ENCODE assay signal across 9 mouse cellular contexts in genomic region chr7:142016562-142016961, GRCm38 (mm10). TPM values are rescaled to one million over a fixed set of nuclear protein-coding genes. Genes with fewer than 3 reads are reported as not detected.
A peak's percentile ranks its signal among the peaks of the same experiment; 100 is the strongest.
DNase-seq lines count a peak whose midpoint lies in the region; TF ChIP-seq lines count a peak whose summit lies in the region.
"Had no signal": no experiment of that assay in that cellular context is flagged by ENCODE, and none has a peak within 500 bp of the region (broad histone marks: within the 10 kb centered on the region; RNA-seq: fewer than 3 reads in every experiment).

No protein-coding gene starts in this region.

- 70% methylated on average over 1 of the region's 1 CpGs for WGBS in thymus, adult 2 months

- H3K27ac ChIP-seq in thymus, adult 2 months (ENCODE audit: control insufficient read depth, insufficient read depth, low read length), result no peak overlapping the region
- no peak overlapping the region for H3K27ac ChIP-seq in cortical plate, adult 2 months (ENCODE audit: insufficient read depth, low read length)

- no peak overlapping the region for H3K4me3 ChIP-seq in thymus, adult 2 months (ENCODE audit: control insufficient read depth, insufficient read depth, low read length)
- no peak overlapping the region for H3K4me3 ChIP-seq in cortical plate, adult 2 months (ENCODE audit: insufficient read depth, low read length)
- H3K4me3 ChIP-seq: erythroblast, embryonic 14.5 days had no signal

- peaks cover 11% of the 10 kb centered on the region; the same call in 1 of the 2 replicates for H3K36me3 ChIP-seq in thymus, adult 2 months (ENCODE audit: control insufficient read depth, insufficient read depth, low read length)

- no peak for TF ChIP-seq CTCF in thymus, adult 2 months (IDR thresholded peaks at IDR 0.05; ENCODE audit: borderline replicate concordance, control insufficient read depth, extremely low read depth, insufficient read depth, low read length, poor library complexity)
- peak; percentile 82 for TF ChIP-seq CTCF in cortical plate, adult 2 months (IDR thresholded peaks at IDR 0.05; ENCODE audit: extremely low read depth, insufficient read depth, low read length)

- H3K27me3 ChIP-seq in thymus, adult 2 months (ENCODE audit: control insufficient read depth, insufficient read depth, low read length), result no peaks in the 10 kb centered on the region

- peak; percentile 46 for DNase-seq in gastrocnemius, postnatal 10 days
- DNase-seq in gastrocnemius, postnatal 14 days, result no peak
- peak; percentile 37 for DNase-seq in thymus, adult 2 months
- no peak for DNase-seq in thymus, adult 18-20 months
- peak; percentile 68 to 70 for DNase-seq in kidney, postnatal 4 days
- peak; percentile 34 for DNase-seq in retina, postnatal 7 days (ENCODE audit: low read depth, low spot score)
- DNase-seq in urinary bladder, postnatal 36 days (ENCODE audit: low spot score in 2 of 2), result no peak

- intact Hi-C loops in gastrocnemius, postnatal 14 days (cut with DNase I; ENCODE audit: low total_unique reads), result loop anchor here (2.0 kb wide), 1 partner anchor 80 kb away; no protein-coding TSS in a partner anchor

- TF ChIP-seq POLR2A in thymus, adult 2 months (IDR thresholded peaks at IDR 0.05; ENCODE audit: control insufficient read depth, extremely low read depth, insufficient read depth, low read length, poor library complexity), result no peak
- no peak for TF ChIP-seq POLR2A in cortical plate, adult 2 months (IDR thresholded peaks at IDR 0.05; ENCODE audit: extremely low read depth, insufficient read depth, low read length)

- H3K4me1 ChIP-seq in thymus, adult 2 months (replicated peaks; ENCODE audit: control insufficient read depth, insufficient read depth, low read length), result peaks cover 9% of the 10 kb centered on the region
- H3K4me1 ChIP-seq in cortical plate, adult 2 months (ENCODE audit: control insufficient read depth, insufficient read depth, low read length), result peaks cover 2% of the 10 kb centered on the region

RNA-seq across cellular contexts. Expression of gene Mob2, which starts 44.3 kb away (rescaled TPM):
- total RNA-seq in gastrocnemius, postnatal 10 days (2021), result 10 to 100 TPM; 30.1 to 36.7 TPM
- 10 to 100 TPM; 26.6 to 32.0 TPM for total RNA-seq in gastrocnemius, postnatal 14 days (2021)
- polyA plus RNA-seq in thymus, adult 2 months (2012; rRNA removed), result 62.6 and 73.5 TPM in 2 replicates
- 49.3 and 50.7 TPM in 2 replicates for polyA plus RNA-seq in cortical plate, adult 2 months (2012; rRNA removed)

Comparison
In these comparisons a context has a peak if more than half of its experiments do, and no peak if none do; other contexts are left out.
1. DNase-seq: peak in gastrocnemius, postnatal 10 days (single experiment), thymus, adult 2 months (single experiment), kidney, postnatal 4 days (2 of 2) and retina, postnatal 7 days (single experiment); none in gastrocnemius, postnatal 14 days (single experiment), thymus, adult 18-20 months (0 of 2) and urinary bladder, postnatal 36 days (0 of 2).